ENCODE assay signal across 10 mouse cellular contexts in genomic region chr13:60012046-60012813, GRCm38 (mm10).
A peak's percentile ranks its signal among the peaks of the same experiment; 100 is the strongest.
DNase-seq lines count a peak whose midpoint lies in the region; ATAC-seq and TF ChIP-seq lines count a peak whose summit lies in the region.
"Had no signal": no experiment of that assay in that cellular context is flagged by ENCODE, and none has a peak within 500 bp of the region (broad histone marks: within the 10 kb centered on the region; RNA-seq: fewer than 3 reads in every experiment).

No protein-coding gene starts in this region.

- intact Hi-C loops in left cerebral cortex, adult 2 months (cut with DNase I), result no loop called here

- DNase-seq in frontal cortex, postnatal 36 days (ENCODE audit: low spot score in 2 of 2), result no peak
- DNase-seq in kidney, postnatal 4 days, result peak; percentile 48 to 69
- DNase-seq in testis, postnatal 10 days (ENCODE audit: low spot score), result no peak
- no peak for DNase-seq in left cerebral cortex, adult 2 months (ENCODE audit: extremely low spot score in 1 of 2, low spot score in 2 of 2)

- H3K4me3 ChIP-seq in neural tube, embryonic 13.5 days, result no peak overlapping the region
- no peak overlapping the region for H3K4me3 ChIP-seq in neural tube, embryonic 15.5 days (replicated peaks)
- H3K4me3 ChIP-seq in stomach, embryonic 16.5 days (replicated peaks; ENCODE audit: low read length), result no peak overlapping the region
- no peak overlapping the region for H3K4me3 ChIP-seq in left cerebral cortex, adult 2 months
- H3K4me3 ChIP-seq: neural tube, embryonic 12.5 days had no signal

- H3K9ac ChIP-seq in neural tube, embryonic 13.5 days, result no peak overlapping the region
- H3K9ac ChIP-seq in neural tube, embryonic 15.5 days (replicated peaks), result no peak overlapping the region
- H3K9ac ChIP-seq in stomach, embryonic 16.5 days (ENCODE audit: low read length), result no peak overlapping the region
- H3K9ac ChIP-seq: neural tube, embryonic 12.5 days had no signal

- H3K36me3 ChIP-seq in neural tube, embryonic 13.5 days, result no peaks in the 10 kb centered on the region
- H3K36me3 ChIP-seq in neural tube, embryonic 15.5 days, result no peaks in the 10 kb centered on the region
- no peaks in the 10 kb centered on the region for H3K36me3 ChIP-seq in stomach, embryonic 16.5 days (ENCODE audit: control insufficient read depth, insufficient read depth, low read length)
- H3K36me3 ChIP-seq: neural tube, embryonic 12.5 days had no signal

- no peaks in the 10 kb centered on the region for H3K27me3 ChIP-seq in neural tube, embryonic 13.5 days
- H3K27me3 ChIP-seq in neural tube, embryonic 15.5 days (replicated peaks), result no peaks in the 10 kb centered on the region
- H3K27me3 ChIP-seq in stomach, embryonic 16.5 days (ENCODE audit: control insufficient read depth, insufficient read depth, low read length), result no peaks in the 10 kb centered on the region
- H3K27me3 ChIP-seq: CH12.LX; neural tube, embryonic 12.5 days had no signal

- 81% methylated on average over 16 of the region's 16 CpGs for WGBS in neural tube, embryonic 13.5 days
- WGBS in neural tube, embryonic 15.5 days, result 81% methylated on average over 16 of the region's 16 CpGs
- WGBS in stomach, embryonic 16.5 days, result 62% methylated on average over 16 of the region's 16 CpGs

- ATAC-seq in frontal cortex, adult (ENCODE audit: low TSS enrichment), result peak; percentile 55
- peak; percentile 23; the same call in 1 of the 2 replicates for ATAC-seq in neural tube, embryonic 13.5 days (ENCODE audit: low read depth)
- ATAC-seq in neural tube, embryonic 15.5 days (ENCODE audit: low FRiP score), result no peak
- ATAC-seq in stomach, embryonic 16.5 days (ENCODE audit: insufficient read depth, low FRiP score), result peak; percentile 78

- H3K27ac ChIP-seq in neural tube, embryonic 13.5 days (replicated peaks), result no peak overlapping the region
- no peak overlapping the region for H3K27ac ChIP-seq in neural tube, embryonic 15.5 days (replicated peaks)
- H3K27ac ChIP-seq in stomach, embryonic 16.5 days (ENCODE audit: low read length), result peak overlapping the region; percentile 55
- H3K27ac ChIP-seq in left cerebral cortex, adult 2 months, result no peak overlapping the region
- H3K27ac ChIP-seq: neural tube, embryonic 12.5 days had no signal

- H3K4me2 ChIP-seq in neural tube, embryonic 13.5 days, result no peak overlapping the region
- H3K4me2 ChIP-seq in neural tube, embryonic 15.5 days, result no peak overlapping the region
- no peak overlapping the region for H3K4me2 ChIP-seq in stomach, embryonic 16.5 days (ENCODE audit: low read depth, low read length)
- H3K4me2 ChIP-seq: neural tube, embryonic 12.5 days had no signal

- H3K4me1 ChIP-seq in neural tube, embryonic 13.5 days (replicated peaks), result peaks cover 6% of the 10 kb centered on the region; the same call in 1 of the 2 replicates
- peaks cover 6% of the 10 kb centered on the region; the same call in 1 of the 2 replicates for H3K4me1 ChIP-seq in neural tube, embryonic 15.5 days
- peaks cover 6% of the 10 kb centered on the region; the same call in 1 of the 2 replicates for H3K4me1 ChIP-seq in stomach, embryonic 16.5 days (ENCODE audit: control insufficient read depth, insufficient read depth, low read length)

- TF ChIP-seq CTCF in left cerebral cortex, adult 2 months (IDR thresholded peaks at IDR 0.05), result no peak

- H3K9me3 ChIP-seq in neural tube, embryonic 13.5 days, result no peaks in the 10 kb centered on the region
- no peaks in the 10 kb centered on the region for H3K9me3 ChIP-seq in neural tube, embryonic 15.5 days (replicated peaks)
- H3K9me3 ChIP-seq in stomach, embryonic 16.5 days (replicated peaks; ENCODE audit: control insufficient read depth, low read length), result no peaks in the 10 kb centered on the region
- H3K9me3 ChIP-seq: neural tube, embryonic 12.5 days had no signal

Comparison
In these comparisons a context has a peak if more than half of its experiments do, and no peak if none do; other contexts are left out.
1. DNase-seq: peak in kidney, postnatal 4 days (2 of 2); none in frontal cortex, postnatal 36 days (0 of 2), testis, postnatal 10 days (single experiment) and left cerebral cortex, adult 2 months (0 of 2).